Mouse (Mus musculus) neural tube, embryonic 12.5 days (tissue): Measurements from ENCODE around the gene Gphb5. TPM values are rescaled to one million over a fixed set of nuclear protein-coding genes. Genes with fewer than 3 reads are reported as not detected.

Experiments used
- ATAC-seq: fragments of 200-750 bp; cut with Nextera tagmentation; 2 replicates; pipeline ENCODE4 v1.8.0; 2017; ENCODE audit warnings: low read depth, mild to moderate bottlenecking, moderate TSS enrichment, moderate library complexity; ENCODE audit not compliant: low FRiP score
- H3K27ac ChIP-seq: fragments of 300-500 bp; sonication (generic); 2 replicates; pipeline ENCODE4 v1.5.1; 2016
- H3K27me3 ChIP-seq: fragments of 300-500 bp; sonication (generic); replicated peaks from 2 replicates; pipeline ENCODE4 v1.6.1; 2016; ENCODE audit warnings: mild to moderate bottlenecking
- H3K36me3 ChIP-seq: fragments of 300-500 bp; sonication (generic); 2 replicates; pipeline ENCODE4 v1.6.1; 2016; ENCODE audit warnings: mild to moderate bottlenecking
- H3K4me1 ChIP-seq: fragments of 300-500 bp; sonication (generic); 2 replicates; pipeline ENCODE4 v1.6.1; 2016
- H3K4me2 ChIP-seq: fragments of 300-500 bp; sonication (generic); replicated peaks from 2 replicates; pipeline ENCODE4 v1.6.1; 2016; ENCODE audit warnings: mild to moderate bottlenecking
- H3K4me3 ChIP-seq: fragments of 300-500 bp; sonication (generic); 2 replicates; pipeline ENCODE4 v1.5.1; 2016
- H3K9ac ChIP-seq: fragments of 300-500 bp; sonication (generic); 2 replicates; pipeline ENCODE4 v1.6.1; 2016; ENCODE audit warnings: mild to moderate bottlenecking
- H3K9me3 ChIP-seq: fragments of 300-500 bp; sonication (generic); 2 replicates; pipeline ENCODE4 v1.6.1; 2016; ENCODE audit warnings: mild to moderate bottlenecking
- WGBS: fragments of 180-500 bp; shearing (Covaris S2); methylation state at CpG from one replicate; pipeline ENCODE4 v1.1.7; 2016; 5-methylcytosine and 5-hydroxymethylcytosine counted together
- polyA plus RNA-seq: library from polyadenylated mRNA; unstranded; fragments of >200 nt; fragmentation: Nextera tagmentation; extraction: Ambion mirVana; gene quantifications from 2 replicates; pipeline ENCODE4 v1.2.1, GENCODE M21; 2016

Gphb5 gene
- polyA plus RNA-seq, 1 experiment from 2014 or later = not detected

DNA sequence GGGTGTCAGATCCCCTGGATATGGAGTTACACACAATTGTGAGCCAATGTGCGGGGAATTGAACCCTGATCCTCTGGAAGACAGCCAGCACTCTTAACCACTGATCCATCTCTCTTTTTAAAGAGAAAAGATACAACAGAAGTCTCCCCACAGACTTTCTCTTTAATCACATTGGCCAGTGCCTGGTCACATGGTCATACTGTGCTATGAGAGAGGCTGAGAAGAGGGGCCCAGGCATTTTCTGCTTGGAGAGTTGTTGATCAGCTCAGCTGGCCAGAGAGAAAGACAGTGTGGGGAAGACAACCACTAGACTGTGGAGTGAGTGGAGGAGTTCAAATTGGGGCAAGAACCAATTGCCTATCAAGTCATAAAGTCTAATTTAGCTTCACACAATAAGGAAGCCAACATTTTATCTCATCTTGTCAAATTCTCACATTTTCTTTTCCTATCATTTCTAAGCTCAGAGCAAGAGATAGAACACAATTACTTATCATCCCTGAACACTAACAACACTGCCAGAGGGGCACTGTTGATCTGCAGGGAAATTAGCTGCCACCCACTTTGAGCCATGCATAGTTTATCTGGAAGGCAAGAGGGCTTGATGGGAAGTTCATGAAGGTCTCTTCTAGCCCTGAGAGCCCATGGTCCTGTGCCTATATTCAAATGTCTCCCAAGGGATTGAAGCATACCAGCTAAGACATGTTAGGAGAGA lies 13.3 kb upstream of the Gphb5 start:
- Histone ChIP-seq H3K36me3 (no peaks in the 10 kb centered on the region), H3K9ac (no peak overlapping the region), H3K9me3 (peaks cover 5% of the 10 kb centered on the region; the same call in 1 of the 2 replicates), H3K27me3 (no peaks in the 10 kb centered on the region), H3K4me3 (no peak overlapping the region), H3K4me1 (no peaks in the 10 kb centered on the region), H3K27ac (no peak overlapping the region), H3K4me2 (no peak overlapping the region)
- 92% methylated on average over 1 of the region's 1 CpGs for WGBS
- no peak for ATAC-seq

DNA sequence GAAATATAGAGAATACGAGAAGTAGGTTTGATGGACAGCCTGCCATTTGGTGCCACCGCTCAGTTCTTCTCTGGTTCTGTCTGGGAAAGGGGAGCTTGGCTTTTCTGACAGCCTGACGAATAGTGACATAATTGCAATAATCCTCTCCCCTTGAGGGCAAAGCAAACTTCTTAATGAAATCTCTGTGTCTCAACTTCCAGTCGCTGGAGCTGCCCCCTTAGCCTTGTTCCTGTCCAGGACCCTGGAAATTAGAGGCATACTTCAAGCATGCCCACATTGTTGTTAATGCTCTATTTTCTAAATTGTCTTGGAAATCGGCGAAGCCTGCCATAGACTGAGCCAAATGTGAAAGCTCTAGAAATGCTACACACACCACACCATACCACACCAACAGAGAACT lies 12.1 kb upstream of the Gphb5 start:
- Histone ChIP-seq H3K4me3 (no peak overlapping the region), H3K36me3 (no peaks in the 10 kb centered on the region), H3K9ac (no peak overlapping the region), H3K27me3 (no peaks in the 10 kb centered on the region), H3K4me2 (no peak overlapping the region), H3K9me3 (peaks cover 5% of the 10 kb centered on the region; the same call in 1 of the 2 replicates), H3K27ac (no peak overlapping the region), H3K4me1 (no peaks in the 10 kb centered on the region)
- no peak for ATAC-seq
- WGBS = 88% methylated on average over 6 of the region's 6 CpGs

DNA sequence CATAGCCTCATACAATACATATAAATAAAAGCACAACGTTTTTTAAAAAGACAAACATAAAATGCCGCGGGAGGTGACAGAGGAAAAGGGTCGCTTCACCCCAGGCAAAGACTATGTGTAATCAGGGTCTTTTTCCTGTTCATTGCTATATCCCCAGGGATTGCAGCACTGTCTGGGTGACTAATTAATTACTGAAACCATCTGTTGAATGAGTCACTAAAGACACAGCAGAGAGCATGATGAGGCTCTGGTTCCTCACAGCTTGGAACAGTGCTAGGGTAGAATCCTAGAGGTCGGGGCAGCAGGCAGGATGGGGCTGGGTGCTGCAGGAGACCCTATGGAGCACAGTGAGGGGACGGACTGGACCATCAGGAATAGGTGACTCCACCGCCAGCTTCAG lies 9.3 kb upstream of the Gphb5 start:
- Histone ChIP-seq H3K36me3 (no peaks in the 10 kb centered on the region), H3K4me3 (no peak overlapping the region), H3K9ac (no peak overlapping the region), H3K9me3 (no peaks in the 10 kb centered on the region), H3K4me1 (no peaks in the 10 kb centered on the region), H3K4me2 (no peak overlapping the region), H3K27me3 (no peaks in the 10 kb centered on the region), H3K27ac (no peak overlapping the region)
- ATAC-seq = no peak
- 89% methylated on average over 7 of the region's 7 CpGs for WGBS

DNA sequence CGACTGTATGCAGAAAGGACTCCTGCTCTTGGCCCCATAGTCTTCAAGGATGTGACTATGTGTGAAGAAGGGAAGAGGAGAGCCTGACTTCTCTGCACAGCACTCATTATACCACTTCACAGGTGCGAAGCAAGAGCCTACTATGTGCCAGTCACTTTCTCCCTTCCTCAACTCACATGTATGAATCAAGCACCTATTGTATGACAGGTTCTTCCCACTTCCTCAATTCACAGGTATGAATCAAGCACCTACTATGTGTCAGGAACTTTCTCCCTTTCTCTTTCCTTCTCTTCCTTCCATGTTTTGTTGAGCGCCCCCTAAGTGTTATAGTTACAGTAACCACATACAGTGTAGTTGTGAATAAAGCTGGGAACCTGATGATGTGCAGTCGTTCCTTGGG lies 8.2 kb upstream of the Gphb5 start:
- WGBS = 92% methylated on average over 4 of the region's 4 CpGs
- no peak for ATAC-seq

DNA sequence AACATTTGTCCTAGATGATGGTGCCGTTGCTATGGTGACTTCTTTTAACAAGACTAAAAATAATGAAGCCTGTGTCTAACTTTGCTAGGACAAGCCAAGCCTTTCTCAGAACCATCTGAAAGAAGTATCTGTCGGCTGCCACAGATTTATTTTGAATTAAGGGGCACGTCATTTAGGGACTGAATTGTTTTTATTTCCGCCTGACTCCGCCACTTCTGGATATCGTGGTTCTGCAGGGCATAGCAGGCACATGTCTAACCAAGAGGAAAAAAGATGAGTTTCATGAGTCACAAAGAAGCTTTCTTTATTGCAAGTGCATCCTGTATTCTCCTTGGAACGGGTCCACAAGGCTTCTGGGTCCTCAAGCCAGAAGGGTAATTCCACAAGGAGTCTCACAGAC lies 7.8 kb upstream of the Gphb5 start:
- Histone ChIP-seq H3K4me1 (no peaks in the 10 kb centered on the region), H3K36me3 (no peaks in the 10 kb centered on the region), H3K9me3 (no peaks in the 10 kb centered on the region), H3K27ac (no peak overlapping the region), H3K9ac (no peak overlapping the region), H3K27me3 (no peaks in the 10 kb centered on the region), H3K4me2 (no peak overlapping the region), H3K4me3 (no peak overlapping the region)
- WGBS = 53% methylated on average over 7 of the region's 7 CpGs
- ATAC-seq = no peak

More for the DNA sequence above, 8.2 kb upstream of the Gphb5 start:
- Histone ChIP-seq H3K4me2 (no peak overlapping the region), H3K4me3 (no peak overlapping the region), H3K27ac (no peak overlapping the region), H3K36me3 (no peaks in the 10 kb centered on the region), H3K27me3 (no peaks in the 10 kb centered on the region), H3K9me3 (no peaks in the 10 kb centered on the region), H3K4me1 (no peaks in the 10 kb centered on the region), H3K9ac (no peak overlapping the region)

DNA sequence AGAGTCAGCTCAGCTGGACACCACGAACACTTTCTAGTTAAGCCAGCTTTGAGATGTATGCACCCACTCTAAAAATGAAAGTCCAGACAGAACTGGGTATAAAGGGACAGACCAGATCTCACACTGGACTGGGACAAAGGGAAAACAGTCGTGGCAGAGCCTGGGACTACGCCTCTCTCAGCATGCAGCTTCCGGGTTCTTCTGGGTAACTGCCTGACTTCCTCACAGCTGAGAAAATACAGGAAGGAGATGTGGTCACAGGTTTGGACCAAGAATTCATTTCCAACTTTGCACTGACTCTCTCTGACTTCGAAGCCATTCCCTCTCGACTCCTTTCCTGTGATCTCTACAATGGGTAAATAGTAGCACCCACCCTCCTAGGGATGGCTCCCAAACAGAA lies 1.6 kb downstream of the Gphb5 start:
- no peak overlapping the region for H3K4me3 ChIP-seq
- no peaks in the 10 kb centered on the region for H3K4me1 ChIP-seq
- 71% methylated on average over 6 of the region's 6 CpGs for WGBS
- no peak overlapping the region for H3K27ac ChIP-seq
- no peaks in the 10 kb centered on the region for H3K36me3 ChIP-seq
- H3K27me3 ChIP-seq = no peaks in the 10 kb centered on the region
- ATAC-seq = no peak
- H3K9me3 ChIP-seq = no peaks in the 10 kb centered on the region
- no peak overlapping the region for H3K4me2 ChIP-seq
- H3K9ac ChIP-seq = no peak overlapping the region

DNA sequence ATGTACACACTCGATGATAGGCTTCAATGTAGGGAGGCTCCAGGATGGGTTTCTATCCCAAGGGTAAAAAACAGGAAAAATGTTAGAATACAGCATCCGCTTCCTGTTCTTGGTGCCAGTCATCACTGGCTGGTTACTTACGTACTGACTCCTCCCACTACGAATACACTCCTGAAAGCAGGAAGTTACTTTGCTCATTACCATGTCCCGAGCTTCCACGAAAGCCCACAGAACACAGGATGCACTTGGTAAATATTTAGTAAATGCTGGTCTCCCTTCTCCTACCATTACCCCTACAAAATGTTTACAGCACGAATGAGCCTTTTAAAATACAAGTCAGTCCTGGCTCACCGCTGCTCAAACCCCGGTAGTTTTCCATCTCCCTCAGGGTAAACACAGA lies 3.6 kb downstream of the Gphb5 start:
- Histone ChIP-seq H3K4me2 (no peak overlapping the region), H3K4me1 (no peaks in the 10 kb centered on the region), H3K27me3 (no peaks in the 10 kb centered on the region), H3K36me3 (no peaks in the 10 kb centered on the region), H3K4me3 (no peak overlapping the region), H3K27ac (no peak overlapping the region), H3K9ac (no peak overlapping the region), H3K9me3 (no peaks in the 10 kb centered on the region)
- ATAC-seq = no peak
- WGBS = 86% methylated on average over 9 of the region's 9 CpGs

DNA sequence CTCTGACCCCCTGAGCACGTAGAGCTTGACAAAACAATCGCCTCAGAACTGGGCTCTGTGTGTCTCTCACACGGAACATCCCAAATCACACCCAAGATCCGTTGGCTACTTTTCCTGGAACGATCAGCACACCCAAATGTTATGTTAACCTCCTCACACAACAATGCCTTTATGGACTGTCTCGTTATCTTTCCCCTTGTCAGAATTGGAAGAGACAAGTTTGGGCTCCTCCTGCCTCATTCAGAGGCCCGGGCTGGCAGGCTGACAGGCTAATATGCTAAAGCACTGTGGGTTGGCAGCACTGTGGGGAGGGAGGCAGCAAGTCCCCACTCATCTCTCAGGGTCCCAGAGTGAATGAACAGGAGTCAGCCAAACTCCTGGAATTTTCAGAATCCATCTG lies 19.5 kb downstream of the Gphb5 start:
- Histone ChIP-seq H3K4me3 (no peak overlapping the region), H3K4me2 (no peak overlapping the region), H3K9ac (no peak overlapping the region), H3K4me1 (no peaks in the 10 kb centered on the region), H3K36me3 (no peaks in the 10 kb centered on the region), H3K27me3 (no peaks in the 10 kb centered on the region), H3K27ac (no peak overlapping the region), H3K9me3 (no peaks in the 10 kb centered on the region)
- no peak for ATAC-seq
- 44% methylated on average over 7 of the region's 7 CpGs for WGBS

DNA sequence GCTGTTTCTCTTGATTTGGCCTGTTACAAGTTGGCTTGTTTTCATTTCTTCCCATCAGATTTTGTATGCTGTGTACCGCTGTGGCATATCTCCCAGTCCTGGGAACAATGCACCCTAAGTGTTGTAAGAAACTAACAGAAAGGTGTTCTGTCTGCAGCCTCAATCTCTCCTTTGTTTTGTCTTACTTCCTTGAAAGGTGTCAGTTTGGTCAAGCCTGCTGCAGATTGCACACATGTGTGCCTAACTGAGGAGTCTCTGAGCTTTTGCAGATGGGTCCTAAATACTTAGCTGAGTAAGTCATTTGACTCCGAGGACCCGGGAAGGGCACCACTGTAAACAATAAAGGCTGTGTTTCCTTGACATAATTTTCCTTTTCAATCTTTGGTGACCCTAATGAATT lies 20.0 kb downstream of the Gphb5 start:
- WGBS = 62% methylated on average over 3 of the region's 3 CpGs

DNA sequence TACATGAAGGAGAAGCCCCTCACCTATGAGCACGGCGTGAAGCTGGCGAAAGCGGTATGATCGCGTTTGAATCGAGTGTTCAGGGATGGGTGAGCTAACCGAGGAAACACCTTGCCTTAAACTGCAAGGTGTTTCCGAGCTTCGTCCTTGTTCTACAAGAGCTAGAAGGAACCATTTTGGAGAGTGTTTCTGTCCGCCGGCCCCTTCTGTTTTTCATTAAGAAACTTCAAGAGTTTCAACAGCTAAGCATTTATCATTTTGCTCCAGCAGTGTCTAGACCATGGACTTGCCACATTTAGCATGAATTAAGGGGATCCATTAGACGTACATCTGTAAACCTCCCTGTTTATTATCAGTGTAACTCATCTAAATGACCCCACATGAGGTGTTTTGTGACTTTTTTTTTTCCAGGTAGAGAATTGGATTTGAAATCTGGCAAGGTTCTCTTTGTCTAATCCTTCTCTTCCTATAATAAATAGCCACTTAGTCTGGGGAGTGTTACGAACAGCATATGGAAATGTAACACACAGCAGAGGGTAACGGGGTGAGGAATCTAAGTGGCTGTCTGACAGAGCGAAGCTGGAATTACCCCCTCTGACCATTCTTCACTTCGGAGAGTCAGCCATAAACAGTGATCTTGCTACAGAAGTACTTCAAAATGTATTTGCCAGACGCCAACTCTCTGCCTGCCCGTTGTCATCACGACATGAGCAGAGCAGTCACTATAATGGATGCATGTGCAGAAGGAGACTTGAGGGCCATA lies 22.4 kb downstream of the Gphb5 start:
- no peak overlapping the region for H3K4me2 ChIP-seq
- no peaks in the 10 kb centered on the region for H3K36me3 ChIP-seq
- no peak for ATAC-seq
- no peak overlapping the region for H3K9ac ChIP-seq
- H3K9me3 ChIP-seq = no peaks in the 10 kb centered on the region
- WGBS = 82% methylated on average over 20 of the region's 20 CpGs
- no peak overlapping the region for H3K27ac ChIP-seq
- H3K27me3 ChIP-seq = no peaks in the 10 kb centered on the region
- H3K4me3 ChIP-seq = no peak overlapping the region
- no peaks in the 10 kb centered on the region for H3K4me1 ChIP-seq

More for the DNA sequence above, 20.0 kb downstream of the Gphb5 start:
- Histone ChIP-seq H3K36me3 (no peaks in the 10 kb centered on the region), H3K9ac (no peak overlapping the region), H3K4me2 (no peak overlapping the region), H3K9me3 (no peaks in the 10 kb centered on the region), H3K27me3 (no peaks in the 10 kb centered on the region), H3K4me1 (no peaks in the 10 kb centered on the region), H3K4me3 (no peak overlapping the region), H3K27ac (no peak overlapping the region)
- ATAC-seq = no peak

DNA sequence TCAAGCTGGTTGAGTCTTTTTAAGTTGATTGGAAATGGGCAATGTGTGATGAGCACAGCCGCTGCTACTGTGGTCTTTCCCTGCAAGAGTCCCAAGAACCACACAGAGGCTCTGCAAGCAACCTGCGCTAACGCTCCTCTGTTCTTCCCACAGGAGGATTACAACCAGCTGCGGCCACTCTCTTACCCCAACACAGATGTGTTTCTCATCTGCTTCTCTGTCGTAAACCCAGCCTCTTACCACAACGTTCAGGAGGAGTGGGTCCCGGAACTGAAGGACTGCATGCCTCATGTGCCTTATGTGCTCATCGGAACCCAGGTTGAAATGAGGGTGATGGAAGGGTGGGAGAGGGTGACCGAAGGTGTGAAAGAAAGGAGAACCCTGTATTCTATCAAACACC lies 25.1 kb downstream of the Gphb5 start:
- no peak overlapping the region for H3K27ac ChIP-seq
- no peaks in the 10 kb centered on the region for H3K36me3 ChIP-seq
- H3K4me3 ChIP-seq = no peak overlapping the region
- H3K9ac ChIP-seq = no peak overlapping the region
- ATAC-seq = no peak
- H3K4me1 ChIP-seq = no peaks in the 10 kb centered on the region
- no peak overlapping the region for H3K4me2 ChIP-seq
- H3K9me3 ChIP-seq = no peaks in the 10 kb centered on the region
- no peaks in the 10 kb centered on the region for H3K27me3 ChIP-seq
- WGBS = 70% methylated on average over 9 of the region's 9 CpGs

DNA sequence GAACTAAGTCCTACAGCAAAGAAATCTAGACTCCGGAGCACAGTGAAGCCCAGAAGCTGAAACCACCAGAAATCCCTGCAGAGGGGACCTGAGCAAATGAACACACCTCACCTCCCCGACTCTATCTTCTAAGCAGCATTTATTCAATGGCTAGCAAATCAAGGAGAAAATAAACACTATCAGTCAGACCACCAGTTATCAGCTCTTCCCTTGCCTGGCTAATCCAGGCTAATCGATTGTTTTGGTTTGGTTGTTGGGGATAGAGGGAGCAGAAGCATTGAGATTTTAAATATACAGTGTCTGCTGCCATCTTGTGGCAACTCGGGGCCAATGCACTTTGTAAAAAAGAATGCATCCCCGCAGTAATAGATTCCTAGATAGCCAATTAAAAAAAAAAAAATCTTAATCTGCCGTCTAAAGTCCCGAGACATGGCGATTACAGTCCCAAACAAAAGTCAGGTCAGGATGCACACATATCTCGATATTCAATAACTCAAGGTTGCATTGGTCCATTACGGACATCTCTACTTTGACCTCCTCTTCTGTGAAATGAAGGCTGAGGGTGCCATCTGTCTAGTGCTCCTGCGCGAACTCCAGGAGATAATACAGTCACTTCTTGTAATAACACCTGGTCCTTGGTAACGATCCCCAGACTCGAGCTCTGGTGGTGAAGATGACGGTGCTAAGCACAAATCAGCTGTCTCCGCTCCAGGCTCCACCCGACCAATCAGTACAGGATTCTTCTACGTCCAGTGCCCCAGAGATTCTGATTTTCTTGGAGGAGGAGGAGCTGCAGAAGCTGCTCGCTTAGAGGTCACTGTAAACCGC lies 27.1 kb downstream of the Gphb5 start:
- Histone ChIP-seq H3K27me3 (no peaks in the 10 kb centered on the region), H3K4me2 (0 out of 2 replicates have a peak overlapping the region, but pooled peaks have one; percentile 14), H3K4me1 (no peaks in the 10 kb centered on the region), H3K27ac (no peak overlapping the region), H3K4me3 (no peak overlapping the region), H3K36me3 (no peaks in the 10 kb centered on the region), H3K9ac (no peak overlapping the region), H3K9me3 (no peaks in the 10 kb centered on the region)
- peak; percentile 63; the same call in 1 of the 2 replicates for ATAC-seq
- 47% methylated on average over 20 of the region's 20 CpGs for WGBS
